Mouse (Mus musculus): ENCODE measurements around the gene Ctcf. TPM values are rescaled to one million over a fixed set of nuclear protein-coding genes. Genes with fewer than 3 reads are reported as not detected.

Gene Ctcf
- polyA plus RNA-seq, 1 experiment from 2014 or later = 75.8 TPM

- DNase-seq = no peak
- WGBS (ENCODE audit: insufficient replicate concordance) = 77% methylated on average over 1 of the region's 1 CpGs
- no peaks in the 10 kb centered on the region for H3K27me3 ChIP-seq
- peaks cover 99% of the 10 kb centered on the region for H3K36me3 ChIP-seq
- no peaks in the 10 kb centered on the region for H3K9me3 ChIP-seq (replicated peaks)
- no peak overlapping the region for H3K4me3 ChIP-seq (replicated peaks)
- H3K9ac ChIP-seq = no peak overlapping the region
- no peak overlapping the region for H3K27ac ChIP-seq
- H3K4me1 ChIP-seq (replicated peaks) = no peaks in the 10 kb centered on the region
- H3K4me2 ChIP-seq = no peak overlapping the region
- no peak for ATAC-seq (ENCODE audit: low read depth)
These were observed 41.5 kb downstream of the Ctcf start for GRCm38 (mm10) chr8:105677891-105678290.

GRCm38 (mm10) chr8:105685325-105685724 lies 49.0 kb downstream of the Ctcf start:
- Histone ChIP-seq H3K27me3 (no peaks in the 10 kb centered on the region), H3K9me3 (replicated peaks) (no peaks in the 10 kb centered on the region), H3K4me1 (replicated peaks) (peaks cover 23% of the 10 kb centered on the region), H3K9ac (no peak overlapping the region), H3K4me3 (replicated peaks) (no peak overlapping the region), H3K4me2 (peak overlapping the region; percentile 36), H3K27ac (no peak overlapping the region), H3K36me3 (peaks cover 40% of the 10 kb centered on the region)
- no peak for DNase-seq
- no peak for ATAC-seq (ENCODE audit: low read depth)
- 58% methylated on average over 7 of the region's 7 CpGs for WGBS (ENCODE audit: insufficient replicate concordance)

GRCm38 (mm10) chr8:105685796-105686308 lies 49.5 kb downstream of the Ctcf start, which contains the start of gene Carmil2:
Gene Carmil2, plus strand, starts transcription at chr8:105686274.
- no peak within 1 kb of the TSS for H3K9ac ChIP-seq
- peak within 1 kb of the TSS; percentile 36 for H3K4me2 ChIP-seq
- peaks cover 25% of the 10 kb centered on the region for H3K4me1 ChIP-seq (replicated peaks)
- ATAC-seq (ENCODE audit: low read depth) = no peak
- 5% methylated on average over 21 of the region's 26 CpGs for WGBS (ENCODE audit: insufficient replicate concordance)
- H3K4me3 ChIP-seq (replicated peaks) = 0 out of 2 replicates have a peak within 1 kb of the TSS, but pooled peaks have one; percentile 1
- no peaks in the 10 kb centered on the region for H3K27me3 ChIP-seq
- peak; percentile 41 for DNase-seq
- H3K9me3 ChIP-seq (replicated peaks) = no peaks in the 10 kb centered on the region
- H3K36me3 ChIP-seq = peaks cover 34% of the 10 kb centered on the region
- H3K27ac ChIP-seq = no peak within 1 kb of the TSS

GRCm38 (mm10) chr8:105686551-105686950 lies 50.2 kb downstream of the Ctcf start:
- no peak for ATAC-seq (ENCODE audit: low read depth)
- Histone ChIP-seq H3K27ac (no peak overlapping the region), H3K4me3 (replicated peaks) (no peak overlapping the region)

GRCm38 (mm10) chr8:105687512-105687911 lies 51.1 kb downstream of the Ctcf start:
- ATAC-seq (ENCODE audit: low read depth) = no peak
- Histone ChIP-seq H3K4me2 (no peak overlapping the region), H3K4me3 (replicated peaks) (no peak overlapping the region), H3K27ac (no peak overlapping the region), H3K4me1 (replicated peaks) (peaks cover 28% of the 10 kb centered on the region), H3K36me3 (peaks cover 18% of the 10 kb centered on the region), H3K9me3 (replicated peaks) (no peaks in the 10 kb centered on the region), H3K27me3 (no peaks in the 10 kb centered on the region), H3K9ac (no peak overlapping the region)
- WGBS (ENCODE audit: insufficient replicate concordance) = 78% methylated on average over 8 of the region's 8 CpGs
- no peak for DNase-seq

More at GRCm38 (mm10) chr8:105686551-105686950, 50.2 kb downstream of the Ctcf start:
- peaks cover 28% of the 10 kb centered on the region for H3K4me1 ChIP-seq (replicated peaks)
- 53% methylated on average over 6 of the region's 6 CpGs for WGBS (ENCODE audit: insufficient replicate concordance)
- DNase-seq = no peak
- no peaks in the 10 kb centered on the region for H3K9me3 ChIP-seq (replicated peaks)
- peak overlapping the region; percentile 36; the same call in 1 of the 2 replicates for H3K4me2 ChIP-seq
- peaks cover 27% of the 10 kb centered on the region for H3K36me3 ChIP-seq
- no peak overlapping the region for H3K9ac ChIP-seq
- no peaks in the 10 kb centered on the region for H3K27me3 ChIP-seq

- no peak for ATAC-seq (ENCODE audit: low read depth)
- no peak for DNase-seq
- peaks cover 31% of the 10 kb centered on the region for H3K4me1 ChIP-seq (replicated peaks)
- no peaks in the 10 kb centered on the region for H3K9me3 ChIP-seq (replicated peaks)
- no peak overlapping the region for H3K4me2 ChIP-seq
- H3K9ac ChIP-seq = no peak overlapping the region
- 46% methylated on average over 14 of the region's 14 CpGs for WGBS (ENCODE audit: insufficient replicate concordance)
- H3K36me3 ChIP-seq = peaks cover 11% of the 10 kb centered on the region
- H3K27me3 ChIP-seq = no peaks in the 10 kb centered on the region
- no peak overlapping the region for H3K4me3 ChIP-seq (replicated peaks)
- H3K27ac ChIP-seq = no peak overlapping the region
These were observed 51.9 kb downstream of the Ctcf start for GRCm38 (mm10) chr8:105688242-105688752.

GRCm38 (mm10) chr8:105689256-105689982 lies 53.1 kb downstream of the Ctcf start:
- Histone ChIP-seq H3K9me3 (replicated peaks) (no peaks in the 10 kb centered on the region), H3K27me3 (peaks cover 7% of the 10 kb centered on the region), H3K9ac (no peak overlapping the region), H3K4me1 (replicated peaks) (peaks cover 43% of the 10 kb centered on the region), H3K4me2 (no peak overlapping the region), H3K4me3 (replicated peaks) (no peak overlapping the region), H3K36me3 (no peaks in the 10 kb centered on the region), H3K27ac (no peak overlapping the region)
- DNase-seq (no peak), ATAC-seq (ENCODE audit: low read depth) (no peak)
- 77% methylated on average over 35 of the region's 35 CpGs for WGBS (ENCODE audit: insufficient replicate concordance)

- H3K9ac ChIP-seq = no peak overlapping the region
- peaks cover 44% of the 10 kb centered on the region for H3K4me1 ChIP-seq (replicated peaks)
- H3K36me3 ChIP-seq = no peaks in the 10 kb centered on the region
- DNase-seq = no peak
- H3K27me3 ChIP-seq = peaks cover 11% of the 10 kb centered on the region
- no peak for ATAC-seq (ENCODE audit: low read depth)
- no peak overlapping the region for H3K27ac ChIP-seq
- no peaks in the 10 kb centered on the region for H3K9me3 ChIP-seq (replicated peaks)
- 85% methylated on average over 9 of the region's 9 CpGs for WGBS (ENCODE audit: insufficient replicate concordance)
- H3K4me3 ChIP-seq (replicated peaks) = no peak overlapping the region
- H3K4me2 ChIP-seq = no peak overlapping the region
These were observed 53.6 kb downstream of the Ctcf start for GRCm38 (mm10) chr8:105689983-105690360.

- 67% methylated on average over 14 of the region's 14 CpGs for WGBS (ENCODE audit: insufficient replicate concordance)
- Histone ChIP-seq H3K4me1 (replicated peaks) (peaks cover 35% of the 10 kb centered on the region), H3K9me3 (replicated peaks) (no peaks in the 10 kb centered on the region), H3K9ac (no peak overlapping the region), H3K36me3 (no peaks in the 10 kb centered on the region), H3K4me2 (no peak overlapping the region), H3K4me3 (replicated peaks) (no peak overlapping the region), H3K27me3 (peaks cover 15% of the 10 kb centered on the region), H3K27ac (no peak overlapping the region)
- no peak for ATAC-seq (ENCODE audit: low read depth)
- no peak for DNase-seq
These were observed 54.6 kb downstream of the Ctcf start for GRCm38 (mm10) chr8:105690978-105691377.

- Histone ChIP-seq H3K27ac (no peak overlapping the region), H3K9ac (no peak overlapping the region), H3K27me3 (peaks cover 15% of the 10 kb centered on the region), H3K4me2 (no peak overlapping the region), H3K4me3 (replicated peaks) (no peak overlapping the region), H3K9me3 (replicated peaks) (no peaks in the 10 kb centered on the region), H3K4me1 (replicated peaks) (peaks cover 41% of the 10 kb centered on the region), H3K36me3 (peaks cover 11% of the 10 kb centered on the region)
- ATAC-seq (ENCODE audit: low read depth) = no peak
- DNase-seq = no peak
- WGBS (ENCODE audit: insufficient replicate concordance) = 77% methylated on average over 11 of the region's 11 CpGs
These were observed 56.2 kb downstream of the Ctcf start for GRCm38 (mm10) chr8:105692449-105693182.

GRCm38 (mm10) chr8:105693648-105694047 lies 57.3 kb downstream of the Ctcf start:
- H3K36me3 ChIP-seq = peaks cover 21% of the 10 kb centered on the region
- peaks cover 35% of the 10 kb centered on the region for H3K4me1 ChIP-seq (replicated peaks)
- peak overlapping the region; percentile 36; the same call in 1 of the 2 replicates for H3K9ac ChIP-seq
- H3K9me3 ChIP-seq (replicated peaks) = no peaks in the 10 kb centered on the region
- ATAC-seq (ENCODE audit: low read depth) (peak; percentile 62), DNase-seq (peak; percentile 49)
- 8% methylated on average over 30 of the region's 30 CpGs for WGBS (ENCODE audit: insufficient replicate concordance)
- no peak overlapping the region for H3K27ac ChIP-seq
- peak overlapping the region; percentile 48 for H3K4me3 ChIP-seq (replicated peaks)
- H3K4me2 ChIP-seq = peak overlapping the region; percentile 81
- peaks cover 15% of the 10 kb centered on the region for H3K27me3 ChIP-seq

Data from liver, embryonic 13.5 days (tissue).